Mouse (Mus musculus): ENCODE measurements around the gene Tbxa2r. TPM values are rescaled to one million over a fixed set of nuclear protein-coding genes. Genes with fewer than 3 reads are reported as not detected.

Gene Tbxa2r
- total RNA-seq, 2 experiments from 2014 or later, result 0.83 to 1.00 TPM

DNA sequence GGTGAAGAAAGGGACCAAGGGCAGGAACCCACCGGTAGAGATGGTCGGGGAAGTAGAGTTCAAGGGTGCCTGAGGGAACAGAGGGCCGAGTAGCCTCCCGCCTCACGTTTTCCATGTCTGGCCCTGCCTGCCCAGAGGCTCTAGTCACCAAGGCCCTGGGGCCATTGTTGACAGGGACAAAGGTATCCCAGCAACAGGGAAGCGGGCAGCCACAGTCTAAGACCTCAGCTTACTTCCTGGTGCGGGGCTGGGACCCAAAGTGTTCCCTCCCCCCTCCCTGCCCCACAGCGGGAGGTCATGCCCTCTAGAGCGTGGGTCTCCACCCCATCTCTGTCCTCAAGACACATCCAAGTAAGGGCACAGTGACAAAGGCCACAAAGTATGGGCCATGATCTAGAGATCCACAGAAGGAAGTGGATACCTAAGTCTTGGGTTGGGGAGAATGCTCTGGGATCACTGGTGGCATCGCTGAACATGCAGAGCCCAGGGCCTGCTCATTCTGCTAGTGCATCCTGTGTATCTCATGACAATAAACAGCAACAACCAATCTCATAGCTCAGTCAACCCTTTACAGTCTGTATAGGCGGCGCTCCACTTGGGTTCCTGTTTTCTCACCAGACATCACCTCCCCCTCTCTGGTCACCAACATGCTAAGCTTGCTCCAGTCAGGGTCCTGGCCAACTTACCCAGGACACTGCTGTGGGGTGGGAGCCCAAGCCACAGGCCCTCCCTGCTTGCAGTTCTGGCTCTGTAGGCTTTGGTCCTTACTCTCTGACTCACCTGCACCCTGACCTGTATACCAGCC lies 37.3 kb downstream of the Tbxa2r start, which contains the start of gene 4930404N11Rik:
4930404N11Rik (minus strand) TSS at position 145 of the 805 bp plus-strand sequence.
- no peak for DNase-seq

DNA sequence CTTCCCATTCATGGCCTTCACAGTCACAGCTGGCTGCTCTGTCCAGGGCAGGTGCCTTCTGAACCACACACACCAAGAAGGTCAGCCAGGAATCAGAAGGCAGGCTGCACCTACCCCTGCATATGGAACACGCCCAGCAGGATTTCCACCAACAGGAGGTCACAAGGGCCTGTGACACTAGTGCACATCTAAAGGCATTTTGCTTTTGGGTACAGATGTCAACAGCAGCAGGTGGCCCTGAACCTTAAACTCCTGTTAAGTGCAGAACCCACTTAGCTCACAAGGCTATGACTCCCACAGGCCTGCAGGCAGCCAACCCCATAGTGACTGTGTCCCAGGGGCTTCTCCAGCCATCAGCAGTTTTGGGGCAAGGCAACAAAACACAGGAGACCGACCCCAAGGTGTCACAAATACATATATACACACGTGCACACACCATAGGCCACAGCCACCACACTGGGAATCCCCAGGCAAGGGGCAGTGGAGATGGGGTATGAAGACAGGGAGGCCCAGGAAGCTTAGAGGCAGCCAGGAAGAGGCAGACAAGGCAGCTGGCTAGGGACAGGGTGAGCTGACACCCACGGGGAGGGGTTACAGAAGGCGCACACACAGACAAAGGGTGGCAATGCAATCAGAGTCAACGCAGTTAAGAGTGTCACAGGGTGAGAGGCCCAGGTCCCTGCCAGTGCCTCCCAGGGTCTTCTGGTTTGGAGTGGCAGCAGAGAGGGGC lies 38.1 kb downstream of the Tbxa2r start:
- no peak for DNase-seq

DNA sequence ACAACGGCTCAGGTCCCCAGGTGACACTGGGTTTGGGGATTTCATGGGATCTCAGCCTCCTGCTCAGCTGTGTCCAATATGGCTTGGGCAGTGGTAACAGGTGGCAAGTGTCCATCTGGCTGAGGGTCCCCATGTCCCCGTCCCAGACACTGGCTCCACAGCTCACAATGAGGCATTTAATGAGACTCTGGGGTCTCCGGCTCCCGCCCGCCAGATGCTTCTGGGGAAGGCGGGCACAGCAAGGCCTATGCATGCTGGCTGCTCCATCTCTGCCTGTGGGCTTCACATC lies 38.6 kb downstream of the Tbxa2r start:
- no peak for DNase-seq

DNA sequence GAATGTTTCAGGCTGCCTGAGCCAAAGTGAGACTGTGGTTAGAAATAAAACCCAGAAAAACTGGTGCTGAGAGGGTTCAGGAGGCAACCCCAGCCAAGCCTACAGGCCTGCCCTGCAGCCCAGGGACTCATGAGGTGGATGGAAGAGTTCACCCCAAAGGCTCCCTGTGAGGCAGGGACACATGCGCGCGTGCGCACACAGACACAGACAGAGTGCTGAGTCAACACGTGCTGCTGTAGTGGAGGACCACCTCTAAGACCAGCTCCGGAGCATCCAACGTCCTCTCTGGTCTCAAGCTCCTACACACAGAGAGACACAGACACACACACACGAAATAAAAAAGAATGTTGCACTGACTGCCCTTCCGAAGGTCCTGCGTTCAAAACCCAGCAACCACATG lies 46.8 kb downstream of the Tbxa2r start:
- DNase-seq, result no peak

DNA sequence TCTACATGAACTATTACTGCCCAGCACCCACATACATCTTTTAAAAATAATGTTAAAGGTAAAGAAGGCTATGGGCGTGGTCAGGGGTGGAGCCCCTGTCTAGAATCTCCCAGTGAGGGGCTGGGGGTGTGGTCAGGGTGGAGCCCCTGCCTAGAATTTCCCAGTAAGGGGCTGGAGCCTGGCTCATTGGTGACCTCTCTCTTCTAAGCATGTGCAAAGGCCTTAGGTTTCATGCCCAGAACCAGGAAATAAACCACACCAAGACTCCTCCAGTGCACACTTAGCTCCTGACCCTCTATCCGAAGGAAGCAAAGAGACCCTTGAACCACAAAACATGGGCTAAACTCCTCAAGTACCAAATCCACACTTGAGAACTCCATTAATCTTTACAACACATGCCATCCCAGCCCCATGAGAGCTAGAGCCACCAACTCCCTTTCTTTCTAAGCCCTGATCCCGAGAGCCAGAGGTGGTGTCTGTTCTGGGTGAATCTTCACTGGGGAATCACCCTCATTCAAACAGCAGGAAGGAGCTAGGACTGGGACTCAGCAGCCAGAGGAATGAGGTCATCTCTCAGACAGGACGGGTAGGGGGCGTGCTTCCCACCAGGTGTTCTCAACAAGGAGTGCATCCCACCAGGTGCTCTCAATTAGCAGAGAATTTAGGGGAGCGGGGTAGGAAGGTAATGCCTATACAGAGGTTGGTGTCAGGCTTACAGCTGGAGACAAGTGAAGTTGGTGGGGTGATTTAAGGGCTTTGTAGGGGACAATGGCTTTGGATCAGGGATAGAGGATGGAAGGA lies 48.2 kb downstream of the Tbxa2r start:
- DNase-seq, result no peak

DNA sequence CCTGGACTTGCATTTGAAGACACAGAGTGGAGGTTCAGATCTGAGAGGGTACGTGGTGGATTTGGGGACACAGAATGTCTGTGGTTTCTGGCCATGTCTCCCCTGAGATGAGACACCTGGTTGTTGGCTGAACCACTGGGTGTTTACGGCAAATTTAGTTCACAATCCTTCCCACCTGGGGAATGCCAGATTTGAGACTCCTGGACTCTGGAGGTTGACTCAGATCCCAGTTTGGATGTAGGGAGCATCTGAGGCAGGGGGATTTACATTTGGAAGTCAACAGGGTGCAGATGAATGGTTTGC lies 48.8 kb downstream of the Tbxa2r start:
- no peak for DNase-seq

DNA sequence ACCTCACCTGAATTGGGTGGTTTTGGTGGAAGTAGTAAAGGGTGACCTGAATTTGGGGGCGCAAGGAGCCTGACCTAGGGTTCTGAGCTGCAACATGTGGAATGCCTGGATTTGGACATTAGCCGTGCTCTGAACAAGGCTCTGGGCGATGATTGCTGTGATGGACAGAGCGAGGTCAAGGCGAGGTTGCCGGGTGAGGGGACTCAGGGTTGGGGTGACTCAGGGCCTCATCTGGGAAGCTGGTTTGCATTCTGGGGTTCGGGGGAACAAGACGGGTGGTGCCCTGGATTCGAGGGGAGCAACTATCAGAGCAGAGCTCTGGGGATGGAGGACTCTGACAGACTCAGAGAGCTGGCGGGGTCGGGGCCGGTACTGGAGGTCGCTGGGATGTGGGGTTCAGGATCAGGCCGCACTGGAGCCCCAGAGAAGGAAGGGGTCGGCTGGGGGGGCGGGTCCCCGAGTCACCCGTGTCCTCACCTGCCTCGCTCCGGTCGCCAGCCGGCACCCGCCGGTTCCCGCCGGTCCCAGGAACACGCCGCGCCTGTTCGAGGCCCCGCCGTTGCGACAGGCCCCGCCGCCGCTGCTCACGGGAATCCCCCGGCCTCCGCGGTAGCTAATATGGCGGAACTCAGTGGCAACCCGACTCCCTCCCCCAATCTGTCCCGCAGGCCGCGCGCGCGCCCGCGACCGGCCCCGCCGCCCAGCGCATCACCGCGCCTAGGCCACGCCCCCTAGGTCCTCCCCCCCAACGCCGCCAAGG lies 49.4 kb downstream of the Tbxa2r start, which contains the start of gene Fzr1:
Fzr1 (minus strand) TSS at position 724 of the 760 bp plus-strand sequence.
- DNase-seq, result no peak

DNA sequence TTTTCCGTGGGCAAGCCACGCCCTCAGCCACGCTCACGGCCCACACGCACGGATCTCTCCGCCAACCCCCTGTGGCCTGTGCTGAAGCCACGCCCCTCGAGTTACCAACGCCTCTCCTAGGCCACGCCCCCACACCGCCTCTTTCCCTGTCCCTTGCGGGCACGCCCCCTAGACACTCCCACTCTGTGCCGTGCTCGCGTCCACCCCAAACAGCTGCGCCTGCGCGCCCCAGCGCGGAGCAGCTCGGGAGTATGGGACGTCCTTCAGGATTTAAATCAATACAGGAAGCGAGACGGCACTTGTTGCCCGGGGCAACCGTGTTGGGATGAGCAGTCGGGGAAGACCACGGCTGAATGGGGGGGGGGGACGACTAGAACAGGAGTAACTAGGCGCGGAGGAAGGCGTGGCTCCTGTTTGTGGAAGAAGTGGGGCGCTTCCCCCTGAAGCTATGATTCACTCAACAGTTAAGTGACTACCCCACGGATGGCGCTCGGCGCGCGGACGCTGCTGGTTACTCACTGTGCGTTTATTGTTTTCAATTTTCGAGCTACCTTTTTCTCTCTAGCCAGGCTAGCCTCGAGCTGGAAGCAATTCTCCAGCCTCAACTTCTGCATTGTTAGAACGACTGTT lies 50.1 kb downstream of the Tbxa2r start:
- DNase-seq, result peak; percentile 100

DNA sequence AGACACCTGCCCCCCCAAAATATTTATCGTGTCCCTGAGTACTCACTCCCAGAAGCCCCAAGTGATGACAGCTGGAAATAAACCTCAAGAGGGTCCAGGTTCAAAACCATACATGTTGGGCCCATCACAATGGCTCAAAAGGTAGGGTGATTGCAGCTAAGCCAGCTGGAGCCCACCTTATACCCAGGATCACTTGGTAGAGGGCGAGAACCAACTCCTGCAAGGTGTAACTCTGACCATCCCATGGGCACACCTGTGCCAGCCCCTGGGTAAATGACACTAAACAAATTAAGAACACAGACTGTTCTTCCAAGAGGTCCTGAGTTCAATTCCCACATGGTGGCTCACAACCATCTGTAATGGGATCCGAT lies 50.6 kb downstream of the Tbxa2r start:
- DNase-seq, result no peak

DNA sequence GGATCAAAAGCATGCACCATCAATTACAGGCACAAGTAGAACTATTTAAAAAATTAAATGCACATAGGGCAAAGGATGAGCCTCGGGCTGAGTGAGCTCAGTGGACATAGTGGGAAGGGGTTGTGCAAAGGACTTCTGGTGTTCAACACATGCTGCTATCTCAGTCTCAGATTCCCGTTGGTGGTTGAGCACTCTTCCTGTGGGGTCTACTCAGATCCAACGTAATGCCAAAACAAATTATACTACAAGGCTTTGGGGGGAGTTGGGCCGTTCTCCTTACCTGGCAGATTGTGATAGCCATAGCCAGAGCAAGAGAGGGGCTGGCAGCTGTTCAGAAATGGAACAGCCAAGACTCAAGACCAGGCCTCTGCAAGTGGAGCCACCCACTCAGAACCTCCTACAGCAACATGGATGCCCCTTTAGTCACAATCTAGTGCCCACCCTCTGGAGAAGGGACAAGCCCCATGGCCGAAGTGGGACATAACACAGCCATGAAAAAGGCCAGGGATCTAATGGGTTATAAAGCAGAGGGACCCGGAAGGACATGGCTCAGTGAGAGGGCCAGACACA lies 51.4 kb downstream of the Tbxa2r start:
- DNase-seq, result no peak

DNA sequence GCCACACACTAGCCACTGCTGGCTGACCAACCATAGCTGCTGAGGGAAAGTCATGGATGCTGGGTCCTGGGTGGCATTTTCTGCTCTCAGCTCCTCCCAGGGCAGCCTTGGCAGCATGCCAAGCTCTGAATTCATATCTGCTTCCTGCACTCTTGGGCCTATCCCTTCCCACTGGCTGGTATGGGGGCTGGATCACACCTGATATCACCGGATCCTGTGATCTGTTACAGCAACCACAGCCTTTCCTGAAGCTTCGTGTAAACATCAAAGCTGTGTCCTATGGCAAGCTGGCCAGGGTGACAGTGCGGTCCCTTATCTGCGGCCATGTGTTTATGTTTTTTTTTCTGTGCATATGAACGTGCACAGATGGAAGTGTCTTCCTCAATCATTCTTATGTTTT lies 53.5 kb downstream of the Tbxa2r start:
- no peak for DNase-seq

DNA sequence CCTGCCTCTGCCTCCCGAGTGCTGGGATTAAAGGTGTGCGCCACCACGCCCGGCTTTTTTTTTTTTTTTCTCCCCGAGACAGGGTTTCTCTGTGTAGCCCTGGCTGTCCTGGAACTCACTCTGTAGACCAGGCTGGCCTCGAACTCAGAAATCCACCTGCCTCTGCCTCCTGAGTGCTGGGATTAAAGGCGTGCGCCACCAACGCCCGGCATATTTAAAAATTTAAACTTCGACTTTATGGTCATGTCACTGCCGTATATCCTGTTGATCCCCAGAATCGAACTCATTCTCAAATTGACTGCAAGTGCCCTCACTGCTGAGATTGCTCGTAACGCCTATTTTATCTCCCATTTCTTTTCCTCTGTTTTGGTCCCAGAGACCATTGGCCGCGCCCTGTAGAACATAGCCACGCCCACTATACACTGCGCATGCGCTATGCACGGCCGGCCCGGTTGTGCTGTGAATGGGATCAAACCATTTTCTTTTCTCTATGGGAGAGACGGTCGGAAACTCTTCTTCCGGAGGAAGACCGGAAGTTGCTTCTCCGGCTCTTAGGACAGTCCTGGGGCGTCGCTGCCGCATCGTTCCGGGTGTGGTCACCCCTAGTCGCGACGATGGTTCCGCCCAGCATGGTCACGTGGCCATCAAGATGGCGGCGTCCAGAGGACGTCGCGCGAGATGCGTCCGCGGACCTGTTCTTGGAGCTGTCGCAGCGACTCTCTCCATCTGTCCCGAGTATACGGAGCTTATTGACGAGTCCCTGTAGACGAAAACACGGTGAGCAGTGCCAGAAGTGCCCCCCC lies 55.5 kb downstream of the Tbxa2r start, which contains the start of the genes Dohh and Gm48551:
Dohh (plus strand) TSS at position 627 of the 803 bp plus-strand sequence.
Gm48551 (plus strand) TSS at position 665 of the 803 bp plus-strand sequence.
- DNase-seq, result peak; percentile 96

DNA sequence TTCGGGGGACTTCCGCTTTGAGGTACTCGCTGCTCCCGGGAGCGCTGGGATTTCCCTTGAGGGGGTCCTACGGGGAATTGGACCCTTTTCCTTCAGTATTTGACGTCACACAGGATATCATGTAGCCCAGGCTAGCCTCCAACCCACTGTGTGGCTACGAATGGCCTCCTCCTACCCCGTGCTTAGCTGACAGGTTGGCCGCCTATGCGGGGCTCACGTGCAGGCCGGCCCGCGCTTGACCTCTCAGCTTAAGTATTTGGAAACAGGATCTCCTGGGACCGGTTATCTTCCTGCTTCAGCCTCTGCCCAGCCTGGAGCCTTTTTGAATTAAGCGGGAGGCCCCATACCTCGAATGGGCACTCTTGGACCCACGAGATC lies 56.1 kb downstream of the Tbxa2r start:
- DNase-seq, result no peak

Other genes starting within 250 kb of the Tbxa2r start
- under 1 TPM; 0.10 to 0.83 TPM for gene Creb3l3, start 229.9 kb upstream of the Tbxa2r start, total RNA-seq (2021)
- gene Map2k2, start 222.8 kb upstream of the Tbxa2r start, total RNA-seq (2021), result 100 to 1,000 TPM; 149 to 161 TPM
- 10 to 100 TPM; 21.4 to 22.3 TPM for gene Zbtb7a, start 193.5 kb upstream of the Tbxa2r start, total RNA-seq (2021)
- gene Pias4, start 160.8 kb upstream of the Tbxa2r start, total RNA-seq (2021), result 10 to 100 TPM; 11.7 to 14.2 TPM
- gene Eef2, start 152.1 kb upstream of the Tbxa2r start, total RNA-seq (2021), result 100 to 1,000 TPM; 838 to 862 TPM
- gene Dapk3, start 145.7 kb upstream of the Tbxa2r start, total RNA-seq (2021), result 10 to 100 TPM; 22.3 to 22.4 TPM
- not detected for gene 4930442H23Rik, start 144.9 kb upstream of the Tbxa2r start, total RNA-seq (2021)
- 10 to 100 TPM; 41.1 to 57.7 TPM for gene Nmrk2, start 126.7 kb upstream of the Tbxa2r start, total RNA-seq (2021)
- not detected for gene Atcay, start 97.9 kb upstream of the Tbxa2r start, total RNA-seq (2021)
- 1 to 10 TPM; 1.9 to 3.0 TPM for gene Zfr2, start 95.6 kb upstream of the Tbxa2r start, total RNA-seq (2021)
- gene Matk, start 75.8 kb upstream of the Tbxa2r start, total RNA-seq (2021), result under 1 TPM; 0.13 to 0.23 TPM
- 10 to 100 TPM; 87.0 to 90.0 TPM for gene Mrpl54, start 61.8 kb upstream of the Tbxa2r start, total RNA-seq (2021)
- gene Apba3, start 61.8 kb upstream of the Tbxa2r start, total RNA-seq (2021), result 100 to 1,000 TPM; 102 to 106 TPM
- not detected for gene Tjp3, start 37.1 kb upstream of the Tbxa2r start, total RNA-seq (2021)
- 10 to 100 TPM; 20.3 to 20.6 TPM for gene Pip5k1c, start 35.8 kb upstream of the Tbxa2r start, total RNA-seq (2021)
- gene Cactin, start 7.6 kb upstream of the Tbxa2r start, total RNA-seq (2021), result 1 to 10 TPM; 7.9 to 8.3 TPM
- gene Gipc3, start 14.5 kb downstream of the Tbxa2r start, total RNA-seq (2021), result 1 to 10 TPM; 1.0 to 1.3 TPM
- gene Hmg20b, start 21.7 kb downstream of the Tbxa2r start, total RNA-seq (2021), result 10 to 100 TPM; 22.9 to 29.6 TPM
- 1 to 10 TPM; 2.3 to 2.9 TPM for gene Mfsd12, start 28.8 kb downstream of the Tbxa2r start, total RNA-seq (2021)
- under 1 TPM; 0.48 to 0.49 TPM for gene 4930404N11Rik, start 37.1 kb downstream of the Tbxa2r start, total RNA-seq (2021)
- 10 to 100 TPM; 13.5 to 14.0 TPM for gene Fzr1, start 49.8 kb downstream of the Tbxa2r start, total RNA-seq (2021)
- 10 to 100 TPM; 41.1 to 41.2 TPM for gene Dohh, start 55.7 kb downstream of the Tbxa2r start, total RNA-seq (2021)
- gene Gm48551, start 55.7 kb downstream of the Tbxa2r start, total RNA-seq (2021), result 1 to 10 TPM in 1 of 2 experiments, under 1 TPM in 1; 0.78 to 1.0 TPM
- under 1 TPM in 1 of 2 experiments, not detected in 1; 0.59 TPM for gene Gm48552, start 60.3 kb downstream of the Tbxa2r start, total RNA-seq (2021)
- gene Smim24, start 64.3 kb downstream of the Tbxa2r start, total RNA-seq (2021), result under 1 TPM in 1 of 2 experiments, not detected in 1; 0.67 TPM
- 100 to 1,000 TPM; 215 to 268 TPM for gene Nfic, start 126.9 kb downstream of the Tbxa2r start, total RNA-seq (2021)
- gene Celf5, start 154.0 kb downstream of the Tbxa2r start, total RNA-seq (2021), result under 1 TPM in 1 of 2 experiments, not detected in 1; 0.24 TPM
- 10 to 100 TPM; 34.2 to 47.8 TPM for gene Ncln, start 167.7 kb downstream of the Tbxa2r start, total RNA-seq (2021)
- gene S1pr4, start 171.4 kb downstream of the Tbxa2r start, total RNA-seq (2021), result under 1 TPM; 0.99 to 1.00 TPM
- under 1 TPM; 0.36 to 0.62 TPM for gene Gna15, start 195.5 kb downstream of the Tbxa2r start, total RNA-seq (2021)
- 10 to 100 TPM; 24.8 to 25.9 TPM for gene Gna11, start 216.5 kb downstream of the Tbxa2r start, total RNA-seq (2021)
- gene Aes, start 230.8 kb downstream of the Tbxa2r start, total RNA-seq (2021), result 100 to 1,000 TPM; 845 to 891 TPM
- 1 to 10 TPM; 5.3 to 6.2 TPM for gene Tle2, start 245.8 kb downstream of the Tbxa2r start, total RNA-seq (2021)